Mouse (Mus musculus) liver, adult 2 months (tissue): ENCODE results near the gene Ccdc113.

Source experiments
- CTCF ChIP-seq: fragments of 200-500 bp; IDR thresholded peaks from 2 replicates; pipeline ENCODE4 v1.5.1; 2011; ENCODE audit warnings: low read depth, low read length, control low read depth
- POLR2A ChIP-seq: fragments of 200-500 bp; IDR thresholded peaks from 2 replicates; pipeline ENCODE4 v1.6.1; 2011; ENCODE audit warnings: low read length, control low read depth; ENCODE audit not compliant: insufficient read depth; ENCODE audit errors: extremely low read depth

- no peak for TF ChIP-seq POLR2A
- no peak for TF ChIP-seq CTCF
Measured at GRCm38 (mm10) chr8:95528750-95529310, 5.1 kb upstream of the Ccdc113 start.
